Mouse (Mus musculus) cerebellum, postnatal 4 days (tissue): ENCODE results near the gene 1810009A15Rik.
"Not testable (repeated sequence)": the region's sequence is repeated elsewhere in the genome, so short reads cannot be mapped to it uniquely, and the experiment has no call there.

Experiments
- DNase-seq, 2 experiments: peaks; one replicate each; pipeline ENCODE4 v3.0.0; 2022; ENCODE audit warnings: low spot score in 2 of 2, mixed read lengths in 1 of 2

The 1810009A15Rik gene

GRCm38 (mm10) chr19:8888511-8889385 lies at the start of gene 1810009A15Rik, which contains the start of gene Gm49416:
Gene 1810009A15Rik, plus strand, starts transcription at chr19:8888853.
Gene Gm49416, plus strand, starts transcription at chr19:8888926.
- peak; percentile 92 to 94 for DNase-seq

GRCm38 (mm10) chr19:8839103-8839907 lies 49.3 kb upstream of the 1810009A15Rik start, which contains the start of gene Gng3:
Gene Gng3, minus strand, starts transcription at chr19:8839194.
- peak in 1 of 2 experiments; percentile 73 for DNase-seq

GRCm38 (mm10) chr19:8839908-8840791 lies 48.5 kb upstream of the 1810009A15Rik start:
- DNase-seq: peak in 1 of 2 experiments; percentile 69

- no peak for DNase-seq
These were observed 47.6 kb upstream of the 1810009A15Rik start for GRCm38 (mm10) chr19:8841012-8841411.

- no peak for DNase-seq
These were observed 45.7 kb upstream of the 1810009A15Rik start for GRCm38 (mm10) chr19:8842961-8843360.

- peak; percentile 57 to 80 for DNase-seq
These were observed 44.1 kb upstream of the 1810009A15Rik start for GRCm38 (mm10) chr19:8844371-8845129.

GRCm38 (mm10) chr19:8848356-8848755 lies 40.3 kb upstream of the 1810009A15Rik start:
- DNase-seq: no peak

- DNase-seq: no peak
These were observed 38.2 kb upstream of the 1810009A15Rik start, which contains the start of gene Lrrn4cl for GRCm38 (mm10) chr19:8850402-8850901. Gene Lrrn4cl, plus strand, starts transcription at chr19:8850768.

- DNase-seq: no peak
These were observed 37.0 kb upstream of the 1810009A15Rik start for GRCm38 (mm10) chr19:8851639-8852038.

GRCm38 (mm10) chr19:8852236-8852928 lies 36.3 kb upstream of the 1810009A15Rik start:
- DNase-seq: no peak

- DNase-seq: no peak
These were observed 35.5 kb upstream of the 1810009A15Rik start for GRCm38 (mm10) chr19:8853117-8853516.

- no peak for DNase-seq
These were observed 31.0 kb upstream of the 1810009A15Rik start for GRCm38 (mm10) chr19:8857689-8858088.

- no peak for DNase-seq
These were observed 29.6 kb upstream of the 1810009A15Rik start for GRCm38 (mm10) chr19:8859018-8859417.

GRCm38 (mm10) chr19:8864265-8864664 lies 24.4 kb upstream of the 1810009A15Rik start:
- DNase-seq: no peak

GRCm38 (mm10) chr19:8870381-8870780 lies 18.3 kb upstream of the 1810009A15Rik start:
- not testable (repeated sequence) for DNase-seq

GRCm38 (mm10) chr19:8870838-8871237 lies 17.8 kb upstream of the 1810009A15Rik start:
- no peak for DNase-seq

GRCm38 (mm10) chr19:8871267-8872186 lies 17.1 kb upstream of the 1810009A15Rik start, which contains the start of gene Ubxn1:
Gene Ubxn1, plus strand, starts transcription at chr19:8871496.
- DNase-seq: peak; percentile 91 to 93

GRCm38 (mm10) chr19:8872266-8872840 lies 16.3 kb upstream of the 1810009A15Rik start:
- no peak for DNase-seq
